Mouse (Mus musculus): ENCODE data around the gene P2rx5. TPM values are rescaled to one million over a fixed set of nuclear protein-coding genes. Genes with fewer than 3 reads are reported as not detected.

The P2rx5 gene
- total RNA-seq, 1 experiment, result 1.7 TPM

DNA sequence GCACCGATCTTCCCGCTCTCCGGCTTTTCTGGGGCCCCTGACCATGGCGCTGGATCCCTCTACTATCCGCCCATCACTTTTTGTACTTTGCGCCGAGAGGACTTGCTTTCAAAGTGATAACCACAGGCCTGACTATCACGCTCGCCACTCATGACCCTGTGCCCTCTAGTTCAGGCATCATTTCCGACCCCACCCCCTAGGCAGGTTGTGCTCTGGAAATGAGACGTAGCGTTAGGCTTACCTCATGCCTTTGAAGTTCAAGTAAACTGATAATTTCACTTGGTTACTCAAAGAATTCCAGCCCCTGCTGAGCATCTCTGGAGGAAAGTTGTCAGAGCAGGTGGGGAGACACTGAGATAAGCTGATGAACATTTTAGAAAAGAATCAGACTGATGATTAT lies 39.7 kb downstream of the P2rx5 start:
- no peak overlapping the region for H3K27ac ChIP-seq (ENCODE audit: insufficient read depth, low read depth, low read length, poor library complexity, severe bottlenecking)
- in situ Hi-C loops (cut with MboI; ENCODE audit: low sequenced_read_pairs in 2 of 2, unreplicated experiment in 2 of 2), result no loop called here
- H3K9me3 ChIP-seq (ENCODE audit: control insufficient read depth, insufficient read depth, low read depth, low read length), result no peaks in the 10 kb centered on the region
- peak overlapping the region; percentile 81 to 96 for H3K4me3 ChIP-seq (ENCODE audit: insufficient read depth in 1 of 2, low read depth in 1 of 2, low read length in 2 of 2, poor library complexity in 1 of 2, severe bottlenecking in 1 of 2)
- TF ChIP-seq HCFC1 (IDR thresholded peaks at IDR 0.05; ENCODE audit: borderline replicate concordance, insufficient read depth, low read length) (no peak), CHD2 (IDR thresholded peaks at IDR 0.05; ENCODE audit: low read depth, low read length) (no peak), ZC3H11A (IDR thresholded peaks at IDR 0.05; ENCODE audit: borderline replicate concordance, low read depth, low read length) (no peak), MAFK (IDR thresholded peaks at IDR 0.05; ENCODE audit: insufficient read depth, low read depth, low read length) (no peak), ZNF384 (IDR thresholded peaks at IDR 0.05; ENCODE audit: low read depth, low read length) (no peak)
- no peak for DNase-seq (ENCODE audit: low read depth, low spot score)
- no peaks in the 10 kb centered on the region for H3K36me3 ChIP-seq (ENCODE audit: control insufficient read depth, insufficient read depth, low read length, poor library complexity, severe bottlenecking)
- H3K4me1 ChIP-seq (ENCODE audit: control insufficient read depth in 2 of 2, insufficient read depth in 2 of 2, low read length in 2 of 2, poor library complexity in 1 of 2), result no peaks in the 10 kb centered on the region
- peak overlapping the region; percentile 54; the same call in 1 of the 2 replicates for H3K9ac ChIP-seq (ENCODE audit: insufficient read depth, low read depth, low read length, poor library complexity, severe bottlenecking)

DNA sequence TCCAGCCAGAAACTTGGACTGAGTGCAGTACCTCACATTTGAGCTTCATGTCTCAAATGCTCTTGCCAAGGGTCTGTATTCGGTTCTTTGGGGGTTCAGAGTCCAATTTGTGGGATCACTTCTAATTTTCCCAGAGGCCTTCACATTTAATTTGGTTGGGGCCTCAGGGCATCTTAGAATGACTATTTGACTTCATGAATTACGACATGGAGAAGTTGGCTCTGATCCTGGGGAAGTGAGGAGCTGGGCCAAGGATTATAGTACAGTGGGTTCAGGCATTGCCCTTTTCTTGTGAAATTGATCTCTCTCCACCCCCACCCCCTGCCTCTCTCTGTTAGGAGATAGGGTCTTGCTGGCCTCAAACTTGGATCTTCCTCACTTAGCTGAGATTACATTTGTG lies 40.8 kb downstream of the P2rx5 start:
- no peak for TF ChIP-seq ZNF384 (IDR thresholded peaks at IDR 0.05; ENCODE audit: low read depth, low read length)
- TF ChIP-seq HCFC1 (IDR thresholded peaks at IDR 0.05; ENCODE audit: borderline replicate concordance, insufficient read depth, low read length), result no peak
- TF ChIP-seq MAFK (IDR thresholded peaks at IDR 0.05; ENCODE audit: insufficient read depth, low read depth, low read length), result no peak
- TF ChIP-seq CHD2 (IDR thresholded peaks at IDR 0.05; ENCODE audit: low read depth, low read length), result no peak
- no peak for TF ChIP-seq ZC3H11A (IDR thresholded peaks at IDR 0.05; ENCODE audit: borderline replicate concordance, low read depth, low read length)
- H3K36me3 ChIP-seq (ENCODE audit: control insufficient read depth, insufficient read depth, low read length, poor library complexity, severe bottlenecking), result no peaks in the 10 kb centered on the region
- in situ Hi-C loops (cut with MboI; ENCODE audit: low sequenced_read_pairs in 2 of 2, unreplicated experiment in 2 of 2), result no loop called here
- H3K9me3 ChIP-seq (ENCODE audit: control insufficient read depth, insufficient read depth, low read depth, low read length), result no peaks in the 10 kb centered on the region
- H3K4me1 ChIP-seq (ENCODE audit: control insufficient read depth in 2 of 2, insufficient read depth in 2 of 2, low read length in 2 of 2, poor library complexity in 1 of 2), result no peaks in the 10 kb centered on the region
- H3K9ac ChIP-seq (ENCODE audit: insufficient read depth, low read depth, low read length, poor library complexity, severe bottlenecking), result no peak overlapping the region
- H3K27ac ChIP-seq (ENCODE audit: insufficient read depth, low read depth, low read length, poor library complexity, severe bottlenecking), result no peak overlapping the region
- H3K4me3 ChIP-seq (ENCODE audit: insufficient read depth in 1 of 2, low read depth in 1 of 2, low read length in 2 of 2, poor library complexity in 1 of 2, severe bottlenecking in 1 of 2), result no peak overlapping the region
- DNase-seq (ENCODE audit: low read depth, low spot score), result no peak

DNA sequence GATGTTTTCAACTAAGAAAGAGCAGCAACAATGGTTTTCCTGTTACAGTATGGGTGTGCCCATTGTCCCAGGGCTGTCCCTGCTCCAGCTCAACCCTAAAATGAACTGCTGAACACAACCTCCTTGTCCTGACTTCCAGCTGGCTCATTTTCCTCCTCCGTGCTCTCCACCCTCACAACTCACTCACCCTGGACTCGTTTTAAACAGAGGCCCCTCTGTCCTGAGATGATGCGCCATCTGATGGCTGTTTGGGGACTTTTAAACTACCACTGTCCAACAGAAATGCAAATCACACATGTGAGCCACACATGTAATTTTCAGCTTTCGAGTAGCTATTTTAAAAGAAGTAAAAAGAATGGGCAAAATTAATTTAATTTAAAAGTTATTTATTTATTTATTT lies 41.4 kb downstream of the P2rx5 start:
- in situ Hi-C loops (cut with MboI; ENCODE audit: low sequenced_read_pairs in 2 of 2, unreplicated experiment in 2 of 2), result no loop called here
- TF ChIP-seq ZNF384 (IDR thresholded peaks at IDR 0.05; ENCODE audit: low read depth, low read length) (no peak), HCFC1 (IDR thresholded peaks at IDR 0.05; ENCODE audit: borderline replicate concordance, insufficient read depth, low read length) (no peak)
- Histone ChIP-seq H3K27ac (ENCODE audit: insufficient read depth, low read depth, low read length, poor library complexity, severe bottlenecking) (no peak overlapping the region), H3K4me3 (ENCODE audit: insufficient read depth in 1 of 2, low read depth in 1 of 2, low read length in 2 of 2, poor library complexity in 1 of 2, severe bottlenecking in 1 of 2) (no peak overlapping the region), H3K36me3 (ENCODE audit: control insufficient read depth, insufficient read depth, low read length, poor library complexity, severe bottlenecking) (no peaks in the 10 kb centered on the region), H3K9me3 (ENCODE audit: control insufficient read depth, insufficient read depth, low read depth, low read length) (no peaks in the 10 kb centered on the region), H3K9ac (ENCODE audit: insufficient read depth, low read depth, low read length, poor library complexity, severe bottlenecking) (no peak overlapping the region), H3K4me1 (ENCODE audit: control insufficient read depth in 2 of 2, insufficient read depth in 2 of 2, low read length in 2 of 2, poor library complexity in 1 of 2) (no peaks in the 10 kb centered on the region)
- no peak for DNase-seq (ENCODE audit: low read depth, low spot score)

DNA sequence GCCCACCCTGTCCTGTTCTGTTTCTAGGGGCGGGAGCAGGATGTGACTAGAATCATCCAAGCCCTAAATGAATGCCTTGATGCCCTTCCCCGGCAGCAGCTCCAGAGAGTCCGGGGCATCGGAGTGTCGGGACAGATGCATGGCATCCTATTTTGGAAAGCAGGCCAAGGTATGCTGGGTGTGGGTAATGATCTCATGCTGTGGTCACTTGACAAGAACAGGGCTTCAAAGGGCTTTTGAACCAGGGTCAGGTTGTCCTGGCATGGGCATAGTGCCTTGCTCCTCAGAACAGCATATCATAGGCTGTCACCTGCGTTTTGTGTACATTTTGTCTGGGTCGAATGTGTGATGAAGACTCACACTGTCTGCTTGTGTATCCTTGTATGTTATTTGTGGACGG lies 43.7 kb downstream of the P2rx5 start:
- H3K9me3 ChIP-seq (ENCODE audit: control insufficient read depth, insufficient read depth, low read depth, low read length), result no peaks in the 10 kb centered on the region
- in situ Hi-C loops (cut with MboI; ENCODE audit: low sequenced_read_pairs in 2 of 2, unreplicated experiment in 2 of 2), result no loop called here
- no peak overlapping the region for H3K4me3 ChIP-seq (ENCODE audit: insufficient read depth in 1 of 2, low read depth in 1 of 2, low read length in 2 of 2, poor library complexity in 1 of 2, severe bottlenecking in 1 of 2)
- no peaks in the 10 kb centered on the region for H3K36me3 ChIP-seq (ENCODE audit: control insufficient read depth, insufficient read depth, low read length, poor library complexity, severe bottlenecking)
- H3K27ac ChIP-seq (ENCODE audit: insufficient read depth, low read depth, low read length, poor library complexity, severe bottlenecking), result no peak overlapping the region
- H3K4me1 ChIP-seq (ENCODE audit: control insufficient read depth in 2 of 2, insufficient read depth in 2 of 2, low read length in 2 of 2, poor library complexity in 1 of 2), result no peaks in the 10 kb centered on the region
- H3K9ac ChIP-seq (ENCODE audit: insufficient read depth, low read depth, low read length, poor library complexity, severe bottlenecking), result no peak overlapping the region
- no peak for DNase-seq (ENCODE audit: low read depth, low spot score)
- no peak for TF ChIP-seq ZC3H11A (IDR thresholded peaks at IDR 0.05; ENCODE audit: borderline replicate concordance, low read depth, low read length)
- TF ChIP-seq ZNF384 (IDR thresholded peaks at IDR 0.05; ENCODE audit: low read depth, low read length), result no peak
- TF ChIP-seq MAFK (IDR thresholded peaks at IDR 0.05; ENCODE audit: insufficient read depth, low read depth, low read length), result no peak
- no peak for TF ChIP-seq CHD2 (IDR thresholded peaks at IDR 0.05; ENCODE audit: low read depth, low read length)
- TF ChIP-seq HCFC1 (IDR thresholded peaks at IDR 0.05; ENCODE audit: borderline replicate concordance, insufficient read depth, low read length), result no peak

DNA sequence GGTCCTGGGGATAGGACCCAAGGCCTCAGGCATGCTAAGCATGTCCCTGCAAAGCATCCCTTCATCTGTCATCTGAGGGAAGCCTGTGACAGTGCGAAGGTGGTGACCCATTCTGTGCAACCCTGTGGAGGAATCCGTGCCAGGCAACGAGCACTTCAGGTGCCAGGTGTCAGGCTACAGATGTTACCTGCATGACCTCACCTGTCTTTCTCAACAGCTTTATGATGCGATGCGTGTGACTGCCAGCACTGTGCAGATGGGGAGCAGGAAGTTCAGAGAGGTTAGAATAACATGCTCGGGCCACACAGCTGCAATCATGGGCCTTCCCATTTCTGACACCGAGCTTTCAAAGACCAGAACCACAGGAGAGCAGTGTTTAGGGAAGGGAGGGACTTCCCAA lies 45.0 kb downstream of the P2rx5 start:
- Histone ChIP-seq H3K9ac (ENCODE audit: insufficient read depth, low read depth, low read length, poor library complexity, severe bottlenecking) (no peak overlapping the region), H3K27ac (ENCODE audit: insufficient read depth, low read depth, low read length, poor library complexity, severe bottlenecking) (no peak overlapping the region), H3K4me1 (ENCODE audit: control insufficient read depth in 2 of 2, insufficient read depth in 2 of 2, low read length in 2 of 2, poor library complexity in 1 of 2) (no peaks in the 10 kb centered on the region), H3K9me3 (ENCODE audit: control insufficient read depth, insufficient read depth, low read depth, low read length) (no peaks in the 10 kb centered on the region), H3K36me3 (ENCODE audit: control insufficient read depth, insufficient read depth, low read length, poor library complexity, severe bottlenecking) (no peaks in the 10 kb centered on the region), H3K4me3 (ENCODE audit: insufficient read depth in 1 of 2, low read depth in 1 of 2, low read length in 2 of 2, poor library complexity in 1 of 2, severe bottlenecking in 1 of 2) (no peak overlapping the region)
- in situ Hi-C loops (cut with MboI; ENCODE audit: low sequenced_read_pairs in 2 of 2, unreplicated experiment in 2 of 2), result no loop called here
- DNase-seq (ENCODE audit: low read depth, low spot score), result no peak
- TF ChIP-seq MAFK (IDR thresholded peaks at IDR 0.05; ENCODE audit: insufficient read depth, low read depth, low read length) (no peak), HCFC1 (IDR thresholded peaks at IDR 0.05; ENCODE audit: borderline replicate concordance, insufficient read depth, low read length) (no peak), CHD2 (IDR thresholded peaks at IDR 0.05; ENCODE audit: low read depth, low read length) (no peak), ZC3H11A (IDR thresholded peaks at IDR 0.05; ENCODE audit: borderline replicate concordance, low read depth, low read length) (no peak), ZNF384 (IDR thresholded peaks at IDR 0.05; ENCODE audit: low read depth, low read length) (no peak)

All from ES-E14 (cell line).